9 mouse cellular contexts compared by ENCODE assay signal in the genomic region with DNA sequence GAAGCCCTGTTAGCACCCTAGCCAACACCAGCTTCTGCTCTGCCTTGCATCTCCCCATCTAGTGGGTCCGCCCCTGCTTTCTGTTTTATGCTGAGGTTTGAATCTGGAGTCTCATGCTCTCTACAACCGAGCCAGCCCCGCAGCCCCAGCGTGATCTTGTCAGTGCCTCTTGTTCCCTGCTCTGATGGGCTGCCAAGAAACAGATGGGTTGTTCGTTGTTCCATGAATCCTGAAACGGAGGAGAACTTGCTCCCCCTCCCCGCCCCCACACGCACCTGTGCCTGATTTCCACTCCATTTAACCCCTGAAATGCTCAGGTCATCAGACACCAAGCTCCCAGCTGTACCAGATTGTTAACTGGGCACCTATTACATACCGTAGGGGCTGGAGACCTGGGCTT. TPM values are rescaled to one million over a fixed set of nuclear protein-coding genes. Genes with fewer than 3 reads are reported as not detected.
DNase-seq lines count a peak whose midpoint lies in the region; ATAC-seq lines count a peak whose summit lies in the region.
"Had no signal": no experiment of that assay in that cellular context is flagged by ENCODE, and none has a peak within 500 bp of the region (broad histone marks: within the 10 kb centered on the region; RNA-seq: fewer than 3 reads in every experiment).

No protein-coding gene starts in this region.

- peak; percentile 26 to 30 for DNase-seq in kidney, postnatal 4 days
- no peak for DNase-seq in kidney, adult 18-20 months
- peak; percentile 80 to 89 for DNase-seq in cerebellum, postnatal 25 days
- DNase-seq in layer of hippocampus, postnatal 25 days (ENCODE audit: extremely low spot score in 1 of 2, low spot score in 1 of 2), result peak; percentile 25 to 49
- DNase-seq in heart, adult 9 months (ENCODE audit: low spot score in 2 of 2), result no peak
- DNase-seq in c-Kit-positive CD71-positive TER-119-positive erythroid progenitor cells, embryonic 14.5 days (ENCODE audit: low spot score), result no peak
- no peak for DNase-seq in adrenal gland, postnatal 4 days (ENCODE audit: low spot score in 2 of 2)
- DNase-seq: right cerebral cortex, postnatal 25 days had no signal

- peak; percentile 62 for ATAC-seq in cerebellum, adult (ENCODE audit: insufficient number of reproducible peaks, low FRiP score, low TSS enrichment)

RNA-seq across cellular contexts. Expression of gene Nqo1, which starts 3.5 kb away (rescaled TPM):
- total RNA-seq in layer of hippocampus, postnatal 25 days (2021), result 1 to 10 TPM; 5.3 to 5.7 TPM
- total RNA-seq in adrenal gland, postnatal 4 days (2021), result 10 to 100 TPM in 1 of 2 experiments, 1 to 10 TPM in 1; 9.7 to 10.5 TPM

RNA-seq across cellular contexts. Expression of gene Nob1, which starts 25.4 kb away (rescaled TPM):
- total RNA-seq in layer of hippocampus, postnatal 25 days (2021), result 10 to 100 TPM; 40.4 to 40.7 TPM
- 10 to 100 TPM; 37.5 to 42.4 TPM for total RNA-seq in adrenal gland, postnatal 4 days (2021)

RNA-seq across cellular contexts. Expression of gene Wwp2, which starts 36.7 kb away (rescaled TPM):
- total RNA-seq in layer of hippocampus, postnatal 25 days (2021), result 10 to 100 TPM; 36.3 to 37.0 TPM
- 10 to 100 TPM; 53.9 to 57.8 TPM for total RNA-seq in adrenal gland, postnatal 4 days (2021)

Comparison
In these comparisons a context has a peak if more than half of its experiments do, and no peak if none do; other contexts are left out.
1. DNase-seq: peak in kidney, postnatal 4 days (2 of 2), cerebellum, postnatal 25 days (2 of 2) and layer of hippocampus, postnatal 25 days (2 of 2); none in kidney, adult 18-20 months (single experiment), heart, adult 9 months (0 of 2), c-Kit-positive CD71-positive TER-119-positive erythroid progenitor cells, embryonic 14.5 days (single experiment) and adrenal gland, postnatal 4 days (0 of 2).